Mouse (Mus musculus): ENCODE data around the gene Cs. TPM values are rescaled to one million over a fixed set of nuclear protein-coding genes. Genes with fewer than 3 reads are reported as not detected.
A peak's percentile ranks its signal among the peaks of the same experiment; 100 is the strongest.

Cs gene
- polyA plus RNA-seq, 1 experiment from 2014 or later = 255 TPM

GRCm38 (mm10) chr10:128374393-128374792 lies 36.9 kb downstream of the Cs start:
- Histone ChIP-seq H3K9ac (ENCODE audit: low read depth, low read length) (no peak overlapping the region), H3K36me3 (ENCODE audit: control insufficient read depth, insufficient read depth, low read length) (peaks cover 7% of the 10 kb centered on the region; the same call in 1 of the 2 replicates)
- ATAC-seq (replicated peaks; ENCODE audit: low FRiP score) = no peak

GRCm38 (mm10) chr10:128376099-128376454 lies 38.5 kb downstream of the Cs start:
- Histone ChIP-seq H3K27ac (ENCODE audit: low read depth, low read length) (peak overlapping the region; percentile 88), H3K36me3 (ENCODE audit: control insufficient read depth, insufficient read depth, low read length) (peaks cover 9% of the 10 kb centered on the region; the same call in 1 of the 2 replicates), H3K27me3 (replicated peaks; ENCODE audit: control insufficient read depth, insufficient read depth, low read length) (no peaks in the 10 kb centered on the region), H3K4me1 (replicated peaks; ENCODE audit: control insufficient read depth, insufficient read depth, low read length) (peaks cover 26% of the 10 kb centered on the region), H3K4me2 (peak overlapping the region; percentile 84), H3K9ac (ENCODE audit: low read depth, low read length) (peak overlapping the region; percentile 87), H3K4me3 (ENCODE audit: low read depth, low read length) (peak overlapping the region; percentile 82), H3K9me3 (ENCODE audit: control insufficient read depth, low read length) (no peaks in the 10 kb centered on the region)
- no peak for ATAC-seq (replicated peaks; ENCODE audit: low FRiP score)
- DNase-seq (ENCODE audit: low spot score) = no peak
- 46% methylated on average over 4 of the region's 4 CpGs for WGBS

More at GRCm38 (mm10) chr10:128374393-128374792, 36.9 kb downstream of the Cs start:
- Histone ChIP-seq H3K27ac (ENCODE audit: low read depth, low read length) (no peak overlapping the region), H3K27me3 (replicated peaks; ENCODE audit: control insufficient read depth, insufficient read depth, low read length) (no peaks in the 10 kb centered on the region), H3K4me3 (ENCODE audit: low read depth, low read length) (no peak overlapping the region), H3K9me3 (ENCODE audit: control insufficient read depth, low read length) (no peaks in the 10 kb centered on the region), H3K4me1 (replicated peaks; ENCODE audit: control insufficient read depth, insufficient read depth, low read length) (peaks cover 29% of the 10 kb centered on the region), H3K4me2 (no peak overlapping the region)
- no peak for DNase-seq (ENCODE audit: low spot score)
- WGBS = 76% methylated on average over 6 of the region's 6 CpGs

GRCm38 (mm10) chr10:128376455-128377211 lies 39.1 kb downstream of the Cs start, which contains the start of gene Ankrd52:
TSS of gene Ankrd52 (plus strand) at chr10:128377115.
- Histone ChIP-seq H3K4me2 (peak within 1 kb of the TSS; percentile 84), H3K9ac (ENCODE audit: low read depth, low read length) (peak within 1 kb of the TSS; percentile 87), H3K27me3 (replicated peaks; ENCODE audit: control insufficient read depth, insufficient read depth, low read length) (no peaks in the 10 kb centered on the region), H3K4me1 (replicated peaks; ENCODE audit: control insufficient read depth, insufficient read depth, low read length) (peaks cover 26% of the 10 kb centered on the region), H3K4me3 (ENCODE audit: low read depth, low read length) (peak within 1 kb of the TSS; percentile 82), H3K36me3 (ENCODE audit: control insufficient read depth, insufficient read depth, low read length) (peaks cover 13% of the 10 kb centered on the region), H3K9me3 (ENCODE audit: control insufficient read depth, low read length) (no peaks in the 10 kb centered on the region), H3K27ac (ENCODE audit: low read depth, low read length) (peak within 1 kb of the TSS; percentile 88)
- DNase-seq (ENCODE audit: low spot score) (peak; percentile 86), ATAC-seq (replicated peaks; ENCODE audit: low FRiP score) (peak; percentile 91)
- under 1% methylated on average over 54 of the region's 73 CpGs for WGBS

GRCm38 (mm10) chr10:128377222-128377939 lies 39.8 kb downstream of the Cs start:
- peak; percentile 66 for ATAC-seq (replicated peaks; ENCODE audit: low FRiP score)

GRCm38 (mm10) chr10:128377940-128378448 lies 40.5 kb downstream of the Cs start:
- Histone ChIP-seq H3K27me3 (replicated peaks; ENCODE audit: control insufficient read depth, insufficient read depth, low read length) (no peaks in the 10 kb centered on the region), H3K4me2 (peak overlapping the region; percentile 84), H3K4me1 (replicated peaks; ENCODE audit: control insufficient read depth, insufficient read depth, low read length) (peaks cover 25% of the 10 kb centered on the region), H3K27ac (ENCODE audit: low read depth, low read length) (no peak overlapping the region), H3K4me3 (ENCODE audit: low read depth, low read length) (peak overlapping the region; percentile 82), H3K9ac (ENCODE audit: low read depth, low read length) (peak overlapping the region; percentile 87), H3K36me3 (ENCODE audit: control insufficient read depth, insufficient read depth, low read length) (peaks cover 25% of the 10 kb centered on the region), H3K9me3 (ENCODE audit: control insufficient read depth, low read length) (no peaks in the 10 kb centered on the region)
- DNase-seq (ENCODE audit: low spot score) (no peak), ATAC-seq (replicated peaks; ENCODE audit: low FRiP score) (no peak)
- 65% methylated on average over 14 of the region's 14 CpGs for WGBS

More at GRCm38 (mm10) chr10:128377222-128377939, 39.8 kb downstream of the Cs start:
- H3K4me1 ChIP-seq (replicated peaks; ENCODE audit: control insufficient read depth, insufficient read depth, low read length) = peaks cover 26% of the 10 kb centered on the region
- H3K4me2 ChIP-seq = peak overlapping the region; percentile 84
- peak overlapping the region; percentile 82 for H3K4me3 ChIP-seq (ENCODE audit: low read depth, low read length)
- H3K9me3 ChIP-seq (ENCODE audit: control insufficient read depth, low read length) = no peaks in the 10 kb centered on the region
- peak overlapping the region; percentile 87 for H3K9ac ChIP-seq (ENCODE audit: low read depth, low read length)
- peak overlapping the region; percentile 88 for H3K27ac ChIP-seq (ENCODE audit: low read depth, low read length)
- DNase-seq (ENCODE audit: low spot score) = peak; percentile 70
- WGBS = 0% methylated on average over 47 of the region's 47 CpGs
- no peaks in the 10 kb centered on the region for H3K27me3 ChIP-seq (replicated peaks; ENCODE audit: control insufficient read depth, insufficient read depth, low read length)
- H3K36me3 ChIP-seq (ENCODE audit: control insufficient read depth, insufficient read depth, low read length) = peaks cover 19% of the 10 kb centered on the region

- no peaks in the 10 kb centered on the region for H3K9me3 ChIP-seq (ENCODE audit: control insufficient read depth, low read length)
- H3K4me3 ChIP-seq (ENCODE audit: low read depth, low read length) = peak overlapping the region; percentile 82; the same call in 1 of the 2 replicates
- peak overlapping the region; percentile 87; the same call in 1 of the 2 replicates for H3K9ac ChIP-seq (ENCODE audit: low read depth, low read length)
- ATAC-seq (replicated peaks; ENCODE audit: low FRiP score) = no peak
- WGBS = 80% methylated on average over 3 of the region's 3 CpGs
- H3K27ac ChIP-seq (ENCODE audit: low read depth, low read length) = no peak overlapping the region
- H3K27me3 ChIP-seq (replicated peaks; ENCODE audit: control insufficient read depth, insufficient read depth, low read length) = no peaks in the 10 kb centered on the region
- peaks cover 22% of the 10 kb centered on the region for H3K4me1 ChIP-seq (replicated peaks; ENCODE audit: control insufficient read depth, insufficient read depth, low read length)
- H3K4me2 ChIP-seq = peak overlapping the region; percentile 84
- H3K36me3 ChIP-seq (ENCODE audit: control insufficient read depth, insufficient read depth, low read length) = peaks cover 29% of the 10 kb centered on the region
- no peak for DNase-seq (ENCODE audit: low spot score)
Observed at GRCm38 (mm10) chr10:128378462-128378861, 40.9 kb downstream of the Cs start.

GRCm38 (mm10) chr10:128379260-128379659 lies 41.7 kb downstream of the Cs start:
- Histone ChIP-seq H3K27ac (ENCODE audit: low read depth, low read length) (no peak overlapping the region), H3K9me3 (ENCODE audit: control insufficient read depth, low read length) (no peaks in the 10 kb centered on the region), H3K4me3 (ENCODE audit: low read depth, low read length) (no peak overlapping the region), H3K9ac (ENCODE audit: low read depth, low read length) (no peak overlapping the region), H3K4me2 (no peak overlapping the region), H3K36me3 (ENCODE audit: control insufficient read depth, insufficient read depth, low read length) (peaks cover 37% of the 10 kb centered on the region), H3K27me3 (replicated peaks; ENCODE audit: control insufficient read depth, insufficient read depth, low read length) (no peaks in the 10 kb centered on the region), H3K4me1 (replicated peaks; ENCODE audit: control insufficient read depth, insufficient read depth, low read length) (peaks cover 22% of the 10 kb centered on the region)
- no peak for DNase-seq (ENCODE audit: low spot score)
- 85% methylated on average over 7 of the region's 7 CpGs for WGBS
- no peak for ATAC-seq (replicated peaks; ENCODE audit: low FRiP score)

GRCm38 (mm10) chr10:128380565-128380964 lies 43.0 kb downstream of the Cs start:
- WGBS = 91% methylated on average over 5 of the region's 5 CpGs
- no peak for ATAC-seq (replicated peaks; ENCODE audit: low FRiP score)
- no peak overlapping the region for H3K4me3 ChIP-seq (ENCODE audit: low read depth, low read length)
- peaks cover 22% of the 10 kb centered on the region for H3K4me1 ChIP-seq (replicated peaks; ENCODE audit: control insufficient read depth, insufficient read depth, low read length)
- no peak overlapping the region for H3K27ac ChIP-seq (ENCODE audit: low read depth, low read length)
- H3K9ac ChIP-seq (ENCODE audit: low read depth, low read length) = no peak overlapping the region
- H3K9me3 ChIP-seq (ENCODE audit: control insufficient read depth, low read length) = no peaks in the 10 kb centered on the region
- peaks cover 46% of the 10 kb centered on the region for H3K36me3 ChIP-seq (ENCODE audit: control insufficient read depth, insufficient read depth, low read length)
- H3K4me2 ChIP-seq = no peak overlapping the region
- H3K27me3 ChIP-seq (replicated peaks; ENCODE audit: control insufficient read depth, insufficient read depth, low read length) = no peaks in the 10 kb centered on the region
- DNase-seq (ENCODE audit: low spot score) = no peak

Measured in liver, embryonic 11.5 days (tissue).